Mouse (Mus musculus) heart, adult 11 months (tissue): ENCODE measurements at regions not wholly inside any gene's neighbourhood (a gene's known extent, or its start where the extent isn't known, plus 50 kb on each side); places are given as distances from the start of the nearest gene placed in this dataset.

ENCODE experiments used
- DNase-seq: peaks from one replicate; pipeline ENCODE4 v3.0.0; 2022

DNA sequence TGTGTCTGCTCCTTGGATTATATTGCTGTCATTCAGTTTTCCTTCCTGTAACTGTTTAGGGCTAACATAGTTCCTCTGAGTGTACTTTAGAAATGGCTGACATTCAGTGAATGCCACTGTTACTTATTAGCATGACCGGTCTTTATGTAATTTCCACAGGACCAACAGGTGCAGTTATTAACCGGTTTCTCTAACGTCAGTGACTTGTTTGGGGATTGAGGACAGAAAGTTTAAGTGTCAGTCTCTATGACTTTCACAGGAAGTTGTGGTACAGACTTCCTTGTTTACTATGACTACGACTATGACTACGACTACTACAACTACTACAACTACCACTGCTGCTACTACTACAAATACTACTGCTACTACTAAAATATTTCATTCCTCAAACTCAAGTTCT lies 170.4 kb upstream of the Ptger4 start:
- no peak for DNase-seq

DNA sequence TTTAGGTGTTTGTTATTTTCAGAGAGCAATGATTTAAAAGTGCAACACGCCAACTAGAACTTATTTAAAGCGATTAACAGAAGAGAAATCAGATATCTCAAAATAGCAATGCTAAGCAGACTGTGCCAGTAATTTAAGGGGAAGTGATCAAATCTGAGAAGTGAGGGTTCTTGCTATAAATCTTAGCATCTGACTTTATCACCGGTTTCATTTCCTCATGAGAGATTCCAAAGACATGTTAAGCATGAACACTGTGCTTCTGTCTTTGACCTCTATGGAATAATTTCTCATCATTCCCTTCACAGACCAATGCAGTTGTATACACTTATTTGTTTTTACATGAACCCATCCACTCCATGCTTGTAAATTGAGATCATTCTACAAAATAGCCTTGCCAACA lies 172.0 kb upstream of the Ptger4 start:
- no peak for DNase-seq

DNA sequence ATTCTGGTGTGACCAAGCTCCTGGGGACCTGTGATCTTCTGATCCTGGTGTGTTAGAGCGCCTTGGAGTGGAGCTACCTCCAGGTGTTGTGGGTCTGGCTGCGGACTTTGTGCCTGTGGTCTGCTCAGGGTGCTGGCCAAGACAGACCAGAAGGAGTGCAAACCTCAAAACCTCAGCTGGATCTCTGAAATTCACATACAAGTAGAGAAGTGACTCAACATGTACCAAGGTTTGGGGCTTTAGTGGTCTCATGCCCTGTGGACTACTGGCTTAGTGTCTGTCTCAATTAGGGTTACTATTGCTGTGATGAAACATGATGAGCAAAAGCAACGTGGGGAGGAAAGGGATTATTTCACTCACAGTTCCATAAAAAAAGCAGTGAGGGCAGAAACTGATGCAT lies 182.7 kb upstream of the Ptger4 start:
- no peak for DNase-seq

DNA sequence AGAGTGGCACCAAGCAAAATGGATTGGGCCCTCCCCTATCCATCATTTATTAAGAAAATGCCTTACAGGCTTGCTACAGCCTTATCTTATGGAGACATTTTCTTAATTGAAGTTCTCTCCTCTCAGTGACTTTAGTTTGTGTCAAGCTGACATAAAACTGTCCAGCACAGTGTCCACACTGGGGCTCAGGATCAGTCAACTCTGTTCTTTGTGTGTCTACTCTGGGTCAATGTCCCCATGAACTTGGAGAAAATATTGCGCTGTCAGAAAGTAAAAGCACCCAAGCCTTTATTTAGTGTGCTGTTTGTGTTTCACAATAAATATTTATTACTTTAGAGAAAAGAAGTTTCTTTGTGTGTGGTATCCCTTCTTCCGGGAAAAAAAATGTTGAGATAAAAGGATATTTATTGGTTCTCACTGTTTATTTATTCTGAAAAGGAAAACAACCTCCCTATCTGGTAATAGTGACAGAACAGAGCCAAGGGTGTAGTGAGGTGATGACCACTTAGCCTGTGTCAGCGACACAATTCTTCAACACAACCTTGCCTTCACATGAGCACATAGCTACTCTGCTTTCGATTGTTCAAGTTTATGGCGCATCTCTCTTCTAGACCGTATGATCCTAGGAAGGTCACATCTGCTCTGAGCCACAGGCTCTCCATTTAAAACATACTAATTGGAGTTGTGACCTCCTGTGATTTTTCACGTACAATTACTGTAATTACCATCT lies 183.5 kb upstream of the Ptger4 start:
- DNase-seq, result no peak

DNA sequence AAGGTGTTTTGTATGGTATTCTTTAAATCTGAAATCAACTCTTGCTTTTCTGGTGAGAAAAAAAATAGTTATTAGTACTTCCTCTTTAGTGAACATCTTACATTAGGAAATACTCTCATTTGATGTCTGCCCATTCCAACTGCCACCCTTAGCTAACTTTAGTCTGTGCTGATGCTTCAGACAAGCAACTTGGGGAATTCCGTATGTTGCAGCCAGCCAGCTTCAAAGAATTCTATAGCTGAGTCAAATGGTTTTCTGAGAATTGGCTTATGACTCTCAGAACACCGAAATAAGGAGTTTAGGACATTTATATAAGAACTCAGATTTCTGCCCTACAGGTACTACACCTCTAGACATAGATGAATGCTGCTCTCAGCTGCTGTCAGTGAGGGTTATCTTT lies 188.0 kb upstream of the Ptger4 start:
- no peak for DNase-seq

DNA sequence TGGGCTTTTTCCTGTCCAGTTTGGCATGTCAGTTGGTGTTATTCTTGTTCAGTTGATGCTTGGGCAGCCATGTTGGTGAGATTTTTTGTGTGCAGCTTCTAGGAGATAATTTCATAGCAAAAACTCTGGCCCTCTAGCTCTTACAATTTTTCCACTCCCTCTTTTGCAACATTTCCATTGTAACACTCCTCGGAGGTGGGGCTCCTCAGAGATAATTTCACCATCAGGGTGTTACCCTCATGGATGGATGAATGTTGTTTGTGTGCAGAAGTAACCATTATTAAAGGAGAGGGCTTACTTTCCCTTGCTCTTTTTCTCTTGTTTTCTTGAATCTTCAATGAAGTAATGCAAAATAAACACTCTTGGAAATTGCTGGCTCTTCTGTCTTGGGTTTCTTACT lies 193.0 kb upstream of the Ptger4 start:
- DNase-seq, result no peak

DNA sequence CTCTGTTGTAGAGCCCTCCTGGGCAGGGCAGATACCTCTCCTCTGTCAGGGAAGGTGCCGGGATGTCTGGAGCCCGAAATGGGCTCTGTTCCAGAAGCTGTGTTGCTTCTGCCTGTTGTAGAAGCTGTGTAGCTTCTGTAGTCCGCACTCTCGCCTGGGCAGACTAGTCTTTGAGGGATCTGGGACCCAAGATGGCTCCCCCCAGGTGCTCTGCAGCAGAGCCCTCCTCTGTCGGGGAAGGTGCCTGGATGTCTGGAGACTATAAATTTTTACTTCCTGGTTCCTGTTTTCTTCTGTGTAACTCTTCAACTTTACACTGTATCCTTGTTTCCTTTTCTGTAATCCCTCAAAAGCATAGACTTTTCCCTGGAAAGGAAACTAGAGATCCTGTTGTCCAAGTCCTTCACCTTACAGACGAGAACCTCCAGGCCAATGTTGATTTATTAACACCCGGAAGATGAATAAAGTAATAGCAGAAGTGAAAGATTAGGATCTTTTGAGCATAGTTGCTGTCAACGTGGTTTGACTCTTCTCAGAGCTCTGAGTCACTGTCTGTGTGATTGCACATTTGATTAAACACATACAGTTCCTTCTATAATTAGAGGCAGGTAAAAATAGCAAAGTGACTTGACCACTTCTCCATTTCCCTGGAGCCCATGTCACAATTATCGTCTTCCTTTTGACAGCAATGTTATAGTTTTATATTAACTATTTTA lies 202.2 kb upstream of the Ptger4 start:
- no peak for DNase-seq

DNA sequence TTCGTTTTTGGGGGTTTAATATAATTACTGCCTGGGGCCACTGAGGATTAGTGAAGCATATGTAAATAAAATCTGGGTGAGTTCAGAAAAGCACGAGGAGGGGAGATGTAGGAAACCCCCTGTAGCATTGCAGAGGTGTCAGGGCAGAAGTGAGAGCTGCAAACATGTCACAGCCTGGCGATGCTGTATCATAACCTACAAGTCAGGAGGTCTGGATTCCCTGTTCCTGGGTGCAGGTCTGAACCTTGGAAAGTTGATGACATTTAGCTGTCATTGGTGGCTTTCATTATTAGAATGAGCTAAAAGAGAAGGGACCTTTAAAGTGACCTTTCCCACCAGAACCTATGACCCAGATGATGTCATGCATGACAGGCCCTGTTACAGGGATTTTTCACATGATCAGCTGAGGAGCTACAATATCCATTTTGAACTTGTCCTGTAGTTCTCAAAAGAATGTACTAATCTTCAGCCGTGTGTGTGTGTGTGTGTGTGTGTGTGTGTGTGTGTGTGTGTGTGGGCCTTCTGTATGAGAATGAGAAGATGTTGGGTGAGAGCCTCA lies 202.8 kb upstream of the Ptger4 start:
- no peak for DNase-seq

DNA sequence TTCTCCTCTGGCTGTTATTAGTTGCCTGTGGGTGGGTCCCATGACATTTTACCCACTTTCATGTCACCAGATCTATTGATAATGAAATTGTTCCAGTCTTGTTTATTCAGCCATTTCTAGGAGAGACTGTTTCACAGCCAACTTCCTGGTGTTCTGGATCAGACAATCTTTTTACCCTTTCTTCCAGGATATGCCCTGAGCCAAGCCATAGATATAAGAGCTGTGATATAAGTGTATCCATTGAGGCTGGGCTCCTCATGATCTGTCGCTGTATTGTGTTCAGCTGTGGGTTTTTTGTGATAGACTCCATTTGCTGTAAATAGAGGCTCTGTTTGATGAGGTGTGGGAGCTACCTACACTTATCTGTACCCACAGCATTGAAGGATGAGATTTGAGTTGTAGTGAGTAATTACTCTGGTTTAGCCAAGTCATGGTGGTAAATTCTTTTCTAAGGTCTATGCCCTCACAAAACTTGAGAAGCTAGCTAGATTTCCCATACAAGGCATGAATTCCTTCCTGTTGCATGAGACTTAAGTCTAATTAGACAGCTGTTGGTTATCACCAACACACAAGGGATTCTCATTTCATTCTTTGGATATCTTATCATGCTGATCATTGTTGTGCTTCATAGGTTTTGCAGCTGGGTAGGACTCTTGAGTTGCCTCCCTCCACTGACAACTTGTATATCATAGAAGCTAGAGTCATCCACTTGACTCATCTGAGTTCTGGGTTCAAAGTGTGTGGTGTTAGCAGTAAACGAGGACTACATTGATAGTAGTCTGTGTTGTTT lies 203.9 kb upstream of the Ptger4 start:
- DNase-seq, result no peak

DNA sequence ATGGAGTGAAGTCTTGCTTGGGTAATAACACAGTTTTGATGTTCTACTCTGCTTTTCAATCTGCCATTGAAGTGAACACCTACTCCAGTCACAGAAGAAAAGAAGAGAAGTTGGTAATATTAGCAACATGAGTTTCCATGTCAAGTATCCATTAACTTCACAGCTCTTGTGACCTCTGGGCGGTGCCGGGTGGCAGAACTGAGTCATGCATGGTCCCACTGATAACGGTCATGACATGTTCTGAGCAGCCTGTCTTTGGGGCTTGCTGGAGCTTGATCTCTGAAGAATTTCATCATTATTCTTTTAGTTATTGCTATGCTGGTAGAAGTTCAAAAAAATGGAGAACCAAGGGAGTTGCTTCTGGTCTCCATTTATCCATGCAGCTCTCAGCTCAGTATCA lies 215.1 kb upstream of the Ptger4 start:
- DNase-seq, result peak; percentile 73

DNA sequence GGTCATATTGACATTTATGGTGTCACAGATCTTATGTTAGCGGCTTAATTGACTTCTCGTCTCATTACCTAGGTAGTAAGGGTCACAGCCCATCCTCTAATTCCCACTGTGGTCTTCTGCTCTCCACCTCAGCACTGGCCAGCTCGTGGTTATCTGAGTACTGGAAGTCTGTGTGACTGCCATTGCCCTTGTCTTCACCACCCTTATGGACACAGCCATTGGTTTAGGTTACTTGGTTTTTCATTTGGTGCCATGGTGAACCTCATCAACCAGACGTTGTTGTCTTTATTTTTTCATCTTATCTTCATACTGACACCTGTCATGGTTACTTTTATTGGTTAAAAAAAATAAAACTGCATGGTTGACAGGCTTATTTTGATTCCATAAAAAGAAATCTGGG lies 215.6 kb upstream of the Ptger4 start:
- DNase-seq, result no peak

DNA sequence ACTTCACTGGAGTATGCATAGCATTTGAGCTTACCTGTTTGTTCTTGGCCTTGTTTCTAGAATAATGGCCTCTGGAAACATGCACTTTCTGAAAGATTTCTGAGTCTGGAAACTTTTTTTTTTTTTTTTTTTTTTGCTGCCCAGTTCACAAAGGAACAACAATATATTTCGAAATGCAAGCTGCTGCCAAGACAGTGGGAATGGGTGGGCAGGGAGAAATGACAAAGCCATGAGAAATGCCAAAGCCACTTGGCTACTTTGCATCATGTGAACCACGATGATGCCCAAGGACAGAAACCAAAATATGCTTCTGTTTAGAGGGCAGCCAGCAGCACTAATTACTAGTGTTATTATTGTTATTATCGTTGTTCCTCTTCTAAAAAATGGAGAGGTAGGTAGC lies 218.7 kb upstream of the Ptger4 start:
- no peak for DNase-seq

DNA sequence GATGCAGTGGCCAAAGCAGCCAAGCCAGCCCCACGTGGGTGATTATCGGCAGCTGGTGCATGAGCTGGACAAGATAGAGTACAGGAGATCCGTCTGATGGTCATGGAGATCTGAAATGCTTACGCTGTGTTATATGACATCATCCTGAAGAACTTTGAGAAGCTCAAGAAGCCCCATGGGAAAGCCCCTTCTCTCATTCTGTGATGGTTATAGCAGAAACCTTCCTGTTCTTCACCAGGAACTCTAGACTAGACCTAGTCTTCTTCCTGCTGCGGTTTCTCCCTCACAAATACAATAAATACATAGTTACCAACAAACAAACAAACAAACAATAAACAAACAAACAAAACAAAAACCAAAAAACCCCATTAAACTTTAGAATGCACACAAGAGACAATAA lies 220.7 kb upstream of the Ptger4 start:
- no peak for DNase-seq

DNA sequence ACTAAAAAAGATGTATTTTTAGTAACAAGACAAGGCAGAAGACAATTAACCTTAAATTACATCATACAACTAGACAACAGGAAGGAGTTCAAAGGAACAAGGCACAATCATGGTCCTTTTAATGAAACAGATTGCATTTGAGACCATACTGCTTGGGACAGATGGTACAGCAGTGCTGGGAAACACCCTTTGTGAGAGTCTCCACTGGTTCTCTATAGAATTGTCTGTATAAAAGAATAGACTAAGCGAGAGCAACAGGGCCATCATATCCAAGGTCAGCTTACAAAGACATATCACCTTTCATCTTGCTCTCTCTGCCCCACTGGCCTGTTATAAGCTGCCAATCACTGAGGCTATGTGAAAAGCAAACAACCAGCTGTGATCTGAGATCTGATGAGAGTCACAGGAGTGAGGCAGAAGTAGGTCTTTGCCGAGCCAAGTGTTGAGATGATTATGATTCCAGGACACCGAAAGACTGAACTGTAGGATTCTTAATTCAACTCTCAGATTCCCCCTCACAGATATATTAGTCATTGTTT lies 224.6 kb upstream of the Ptger4 start:
- no peak for DNase-seq

DNA sequence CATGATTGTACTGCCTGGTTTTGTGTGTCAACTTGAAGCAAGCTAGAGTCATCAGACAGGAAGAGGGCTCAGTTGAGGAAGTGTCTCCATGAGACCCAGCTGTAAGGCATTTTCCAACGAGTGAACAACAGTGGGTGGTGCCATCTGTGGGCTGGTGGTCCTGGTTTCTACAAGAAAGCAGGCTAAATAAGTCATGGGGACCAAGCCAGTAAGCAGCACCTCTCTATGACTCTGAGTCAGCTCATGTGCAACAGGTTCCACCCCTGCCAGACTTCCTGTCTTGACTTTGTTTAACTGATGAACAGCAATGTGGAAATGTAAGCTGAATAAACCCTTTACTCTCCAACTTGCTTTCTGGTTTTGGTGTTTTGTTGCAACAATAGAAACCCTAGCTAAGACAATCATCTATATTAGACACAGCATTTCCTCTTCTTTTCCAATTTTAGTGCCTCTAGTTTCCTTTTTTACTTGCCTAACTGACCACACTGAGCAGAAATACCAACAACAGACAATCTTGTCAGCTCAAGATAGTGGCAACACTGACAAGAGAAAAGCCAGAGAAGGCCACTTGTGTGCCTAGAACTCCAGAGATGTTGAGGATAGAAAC lies 231.5 kb upstream of the Ptger4 start:
- peak; percentile 74 for DNase-seq

DNA sequence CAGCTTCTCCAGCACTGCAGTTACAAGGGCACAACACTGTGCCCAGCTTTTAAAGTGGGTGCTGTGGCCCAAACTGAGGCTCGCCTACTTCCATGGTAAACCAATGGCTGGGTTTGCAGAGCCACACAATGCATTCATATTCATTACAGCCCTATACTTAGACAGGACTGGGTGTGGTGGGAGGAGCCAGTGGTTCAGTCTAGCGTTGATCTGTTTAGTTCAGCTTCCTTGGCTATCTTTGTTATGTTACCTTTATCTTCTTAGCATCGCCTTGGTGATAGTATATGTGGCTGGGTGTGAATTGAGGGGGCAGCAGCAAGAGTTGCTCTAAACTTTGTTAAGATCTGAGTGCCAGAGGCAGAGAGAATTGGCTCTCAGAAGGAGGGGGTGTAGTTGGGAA lies 249.3 kb upstream of the Ptger4 start:
- DNase-seq, result no peak

DNA sequence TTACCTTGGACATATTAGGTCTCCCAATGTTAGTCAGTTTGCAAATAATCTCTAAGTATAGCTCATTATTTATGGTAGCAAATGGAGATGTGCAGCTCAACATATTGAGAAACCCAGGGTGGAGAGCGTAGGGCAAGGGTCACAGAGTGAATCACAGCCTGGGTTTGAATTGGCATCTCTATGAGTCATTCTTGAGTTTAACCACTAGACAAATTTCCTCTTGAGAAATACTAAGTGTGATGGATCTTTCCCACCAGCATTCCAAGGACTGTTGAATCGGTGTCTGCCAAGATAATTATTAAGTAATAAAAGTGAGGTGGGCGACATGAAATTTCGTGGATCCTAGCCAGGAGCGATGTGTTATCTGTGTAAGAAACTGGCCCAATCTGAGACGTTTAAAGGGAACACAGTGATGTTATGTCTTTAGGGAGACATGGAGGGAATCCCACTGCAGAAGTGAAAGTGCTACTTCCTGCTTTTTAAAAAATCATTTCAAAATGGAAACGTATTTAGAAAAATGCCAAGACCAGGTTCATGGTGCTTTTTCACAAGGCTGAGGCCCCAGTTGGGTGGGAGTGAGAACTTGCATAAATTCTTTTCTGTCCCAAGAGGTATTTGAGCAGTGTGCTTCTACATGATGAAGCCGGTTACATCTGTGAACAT lies 251.3 kb upstream of the Ptger4 start:
- peak; percentile 88 for DNase-seq

DNA sequence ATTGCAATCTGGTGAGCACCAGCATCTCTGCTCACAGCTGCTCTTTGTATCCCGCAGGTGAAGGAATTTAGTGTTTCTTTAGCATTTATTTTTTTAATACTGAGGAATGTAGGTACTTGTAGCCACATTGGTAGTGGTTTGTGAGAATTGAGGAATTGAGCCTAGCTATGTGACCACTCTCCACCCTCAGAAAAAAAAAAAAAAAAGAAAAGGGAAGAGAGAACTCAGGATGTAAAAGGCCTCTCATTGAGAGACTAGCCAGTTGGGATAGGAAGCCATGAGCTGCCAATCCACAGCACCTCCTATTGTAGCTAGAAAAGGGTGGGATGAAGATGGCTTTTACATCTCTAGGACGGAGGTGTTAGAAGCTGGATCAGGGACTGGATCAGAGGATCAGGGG lies 252.0 kb upstream of the Ptger4 start:
- no peak for DNase-seq

DNA sequence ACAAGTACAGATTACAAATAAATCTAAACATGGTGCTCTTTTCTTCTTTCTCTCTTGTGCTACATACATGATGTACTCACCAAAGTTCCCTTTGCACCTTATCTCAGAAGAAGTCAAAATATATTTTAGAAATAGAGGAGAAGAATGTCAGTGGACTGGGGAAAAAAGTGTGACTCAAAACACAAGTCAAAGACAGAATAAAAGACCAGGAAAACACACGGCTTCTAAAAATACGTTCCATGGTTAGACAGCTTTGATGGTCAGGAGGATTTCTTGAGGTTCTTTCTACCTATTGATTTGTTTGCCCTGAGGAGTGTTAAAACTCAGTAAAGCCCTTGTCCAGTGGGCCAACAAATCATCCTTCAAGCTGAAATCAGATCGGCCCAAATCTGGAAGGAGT lies 260.5 kb upstream of the Ptger4 start:
- DNase-seq, result no peak

DNA sequence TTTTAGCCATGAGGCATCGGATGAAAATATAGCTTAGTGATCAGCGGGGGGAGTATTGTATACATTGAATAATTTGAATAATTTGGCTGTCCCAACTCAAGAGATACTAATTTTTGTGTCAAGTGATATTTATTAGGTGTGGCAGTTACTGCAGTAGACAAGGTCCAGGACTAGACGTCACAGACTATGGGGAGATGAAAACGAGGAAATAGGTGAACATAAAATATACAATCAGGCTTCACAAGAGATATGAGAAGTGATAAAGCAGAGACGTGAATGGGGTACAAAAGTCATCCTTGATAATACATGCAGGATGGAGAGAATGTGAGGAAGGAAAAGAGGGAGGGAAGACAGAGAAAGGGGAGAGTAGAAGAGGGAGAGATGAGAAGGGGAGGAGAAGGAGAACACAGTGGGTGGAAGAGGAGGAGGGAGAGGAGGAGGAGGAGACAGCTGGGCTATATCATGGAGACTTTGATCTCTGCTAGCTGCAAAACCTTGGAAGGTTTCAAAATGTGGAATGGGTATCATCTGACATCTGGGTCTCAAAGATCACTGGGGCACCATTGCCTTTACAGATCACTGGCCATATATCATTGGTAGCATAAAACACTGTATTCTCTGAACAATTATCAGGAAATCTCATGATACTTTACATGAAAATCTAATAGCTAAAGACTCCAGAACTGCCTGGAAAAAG lies 263.0 kb upstream of the Ptger4 start:
- no peak for DNase-seq

DNA sequence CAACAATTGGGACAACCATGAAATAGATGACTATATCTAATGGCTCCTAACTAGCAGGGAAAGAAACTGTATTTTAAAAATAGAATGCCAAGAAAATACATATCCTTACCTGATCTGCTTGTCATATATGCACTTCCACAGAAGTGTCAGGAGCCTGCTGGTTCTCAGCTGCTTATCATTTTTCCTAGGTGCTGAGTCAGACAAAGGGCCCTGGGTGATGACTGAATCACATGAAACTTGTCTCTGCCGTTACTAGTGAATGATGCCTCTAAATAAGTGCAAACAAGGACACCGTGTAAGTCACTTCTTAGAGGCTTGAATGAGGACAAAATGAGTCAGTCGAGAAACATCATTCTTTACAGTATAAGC lies 263.5 kb upstream of the Ptger4 start:
- no peak for DNase-seq

DNA sequence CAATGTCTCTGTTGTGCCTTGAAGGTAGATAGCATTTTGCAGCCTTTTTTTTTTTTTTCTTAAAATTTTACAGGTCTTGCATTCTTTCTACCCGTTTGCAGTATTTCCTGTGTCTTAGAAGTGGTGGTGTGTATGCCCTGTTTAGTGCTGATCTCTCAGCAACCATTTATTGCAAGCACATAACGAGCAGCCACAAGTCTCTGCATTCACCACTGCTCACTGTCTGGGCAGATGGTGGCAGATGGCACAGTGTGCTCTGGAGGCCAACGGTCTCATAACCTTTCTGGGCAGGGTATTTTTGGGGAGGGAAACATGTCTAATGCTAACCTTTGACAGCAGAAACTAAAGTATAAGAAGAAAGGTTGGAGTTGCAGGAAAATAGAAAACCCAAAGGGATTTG lies 266.1 kb upstream of the Ptger4 start:
- no peak for DNase-seq
